Mouse (Mus musculus): Measurements from ENCODE around the gene Rbfox1.

The Rbfox1 gene

DNA sequence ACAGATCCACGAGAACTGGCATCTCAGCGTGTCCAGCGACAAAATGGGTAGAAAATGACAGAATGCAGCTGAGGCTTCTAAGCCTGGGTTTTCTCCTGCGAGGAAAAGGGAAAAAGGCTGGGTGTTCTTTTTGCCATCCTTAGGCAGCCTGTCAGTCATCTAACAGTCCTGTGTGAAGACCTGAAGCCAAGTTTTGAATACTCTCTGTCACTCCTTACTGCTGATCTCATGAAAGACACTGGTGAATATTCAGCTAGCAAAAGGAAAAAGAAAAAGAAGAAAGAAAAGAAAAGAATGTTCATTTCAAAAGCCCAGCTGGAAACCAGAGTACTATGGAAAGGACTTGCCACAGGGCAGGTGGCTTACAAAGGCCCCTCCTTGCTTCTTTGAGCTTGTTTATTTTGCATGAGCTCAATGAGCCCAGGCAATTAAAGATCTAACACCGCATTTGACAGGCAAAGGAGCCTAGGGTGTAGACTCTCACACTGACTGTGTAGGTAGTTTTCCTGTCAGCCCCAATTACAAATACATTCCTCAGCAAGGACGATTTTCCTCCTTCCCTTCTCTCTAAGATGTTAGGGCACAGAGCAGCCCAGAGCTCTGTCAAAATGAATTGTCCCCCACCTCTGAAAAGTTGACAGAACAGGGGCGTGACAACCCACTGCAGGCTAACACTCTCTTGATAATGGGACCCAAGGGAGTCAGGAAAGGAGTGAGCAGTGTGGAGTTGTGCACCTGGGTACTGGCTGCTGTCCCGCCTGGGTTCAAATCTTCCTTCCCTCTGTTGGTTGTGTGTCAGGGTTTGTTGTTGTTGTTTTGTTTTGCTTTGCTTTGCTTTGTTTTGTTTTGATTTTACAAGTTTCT, 1079.8 kb downstream of the Rbfox1 start:
- no peak for DNase-seq

DNA sequence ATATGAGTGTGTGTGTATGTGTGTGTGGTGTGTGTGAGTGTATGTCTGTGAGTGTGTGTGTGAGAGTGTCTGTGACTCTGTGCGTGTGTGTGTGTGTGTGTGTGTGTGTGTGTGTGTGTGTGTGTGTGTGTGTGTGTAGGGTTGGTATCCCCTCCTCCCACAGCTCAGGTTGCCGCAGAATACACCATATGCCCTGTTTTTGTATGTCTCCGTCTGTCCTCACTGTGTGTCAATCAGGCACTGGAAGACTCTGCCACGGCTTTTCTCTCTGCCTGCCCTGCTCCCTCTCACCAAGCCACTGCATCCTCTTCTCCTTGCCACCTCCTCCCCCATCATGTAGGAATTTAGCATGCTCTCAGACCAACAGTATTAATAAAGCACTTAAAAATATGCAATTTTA, 1084.8 kb downstream of the Rbfox1 start:
- no peak for DNase-seq

DNA sequence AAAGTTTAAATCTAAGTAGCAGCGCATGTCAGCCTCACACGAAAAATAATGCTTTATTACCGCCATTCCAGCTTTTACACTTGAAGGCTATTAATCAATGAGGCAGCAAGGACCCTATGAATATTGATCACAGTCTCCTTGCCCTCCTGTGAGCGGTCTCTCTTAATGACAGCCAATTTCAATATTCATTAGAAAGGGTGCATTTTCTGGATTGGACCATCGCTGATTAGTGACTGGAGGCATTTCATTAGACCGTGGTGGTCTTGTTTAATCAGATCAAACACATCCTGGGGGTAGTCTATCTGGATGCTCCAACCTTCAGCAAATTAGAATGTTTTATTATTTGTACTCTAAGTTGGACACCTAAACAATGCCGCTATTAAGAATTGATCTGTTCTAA, 1091.2 kb downstream of the Rbfox1 start:
- DNase-seq, result no peak

DNA sequence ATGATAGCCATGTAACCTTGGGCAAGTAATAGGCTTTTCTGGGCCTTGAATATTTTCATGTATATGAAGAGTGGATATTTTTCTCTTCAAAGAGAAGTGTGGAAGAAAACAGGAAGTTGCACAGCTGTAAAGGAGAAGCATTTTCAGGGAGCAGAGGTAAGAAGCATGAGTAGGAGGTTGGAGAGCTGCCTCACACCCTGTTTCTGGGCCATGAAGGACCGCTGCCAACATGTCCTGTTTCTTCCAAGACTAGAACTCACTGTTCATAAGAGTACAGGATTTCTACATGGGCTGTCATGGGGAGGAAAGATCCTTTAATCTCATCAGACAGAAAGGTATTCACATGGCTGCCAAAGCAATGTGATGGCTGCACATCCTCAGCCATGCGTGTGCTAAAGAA, 1098.8 kb downstream of the Rbfox1 start:
- no peak for DNase-seq

DNA sequence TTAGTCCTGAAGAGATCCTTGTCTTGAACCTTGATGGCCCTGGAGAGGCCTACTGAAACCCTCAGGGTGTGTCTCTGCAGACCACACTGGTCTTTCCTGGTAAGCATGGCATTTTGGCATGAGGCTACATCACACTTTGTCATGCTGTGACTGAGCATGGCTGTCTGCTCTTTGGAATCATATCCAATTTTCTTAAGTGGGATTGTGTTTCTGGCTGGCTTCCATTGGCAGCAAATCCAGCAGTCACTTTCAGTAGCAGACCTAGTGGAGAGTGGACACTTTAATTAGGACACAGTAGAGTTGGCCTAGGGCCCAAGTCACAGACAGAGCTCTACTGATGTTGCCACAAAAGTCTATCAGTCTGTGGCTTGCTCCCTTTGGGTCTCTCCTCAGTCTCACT, 1100.9 kb downstream of the Rbfox1 start:
- peak; percentile 61 for DNase-seq

DNA sequence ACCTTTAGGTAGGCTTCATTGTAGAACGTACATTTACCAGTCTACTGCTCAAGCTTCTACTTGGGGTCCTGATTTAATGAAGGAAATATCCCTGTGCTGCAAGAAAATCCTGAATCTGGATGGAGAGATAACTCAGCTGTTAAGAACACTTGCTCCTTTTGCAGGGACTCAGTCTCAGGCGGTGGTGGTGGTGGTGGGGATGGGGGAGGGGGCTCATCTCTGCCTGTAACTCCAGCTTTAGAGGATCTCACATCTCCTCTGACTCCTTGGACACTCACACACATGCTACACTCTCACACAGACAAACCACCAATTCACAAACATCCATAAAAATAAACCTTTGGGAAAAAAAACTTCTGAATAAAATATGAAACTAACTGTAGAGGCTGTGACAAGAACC, 1101.3 kb downstream of the Rbfox1 start:
- no peak for DNase-seq

DNA sequence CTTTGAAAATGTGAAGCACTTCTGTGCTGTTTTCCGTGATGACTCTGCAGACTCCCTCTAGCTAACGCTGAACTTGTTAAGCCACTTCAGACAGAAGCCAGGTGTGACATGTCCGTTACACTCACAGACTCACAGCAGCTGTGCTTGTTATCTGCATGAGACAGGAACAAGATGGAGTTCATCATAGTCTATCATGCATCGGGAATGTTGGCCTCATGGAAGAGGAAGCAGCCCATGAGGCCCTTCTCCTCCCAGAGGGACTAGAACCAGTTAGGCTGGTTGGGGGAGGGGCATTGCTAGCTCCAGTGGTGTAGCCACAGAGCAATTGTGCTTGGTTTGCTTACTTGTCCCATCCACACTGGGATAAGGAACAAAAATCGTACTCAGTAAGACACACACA, 1107.1 kb downstream of the Rbfox1 start:
- DNase-seq, result no peak

- DNase-seq, result no peak
Observed at GRCm38 (mm10) chr16:6993180-6993579, 1108.0 kb downstream of the Rbfox1 start.

DNA sequence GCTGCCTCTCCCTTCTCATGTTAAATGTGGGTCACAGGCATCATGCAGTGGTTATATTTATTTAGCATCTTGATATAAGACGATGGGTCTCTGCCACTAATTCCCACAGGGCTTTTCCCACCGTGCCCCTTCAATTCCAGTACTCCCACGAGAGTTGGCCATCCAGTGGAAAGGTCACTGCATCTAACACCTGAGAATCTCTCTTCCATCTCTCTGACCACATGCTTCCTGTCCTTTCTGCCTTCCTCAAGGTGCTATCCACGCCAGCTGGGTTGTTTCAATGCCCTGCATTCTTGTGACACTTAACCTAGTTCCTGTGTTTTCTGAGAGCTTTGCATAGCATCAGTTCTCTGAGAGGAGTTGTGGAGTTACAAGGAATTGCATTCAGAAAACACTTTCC, 1112.0 kb downstream of the Rbfox1 start:
- DNase-seq, result no peak

GRCm38 (mm10) chr16:6997834-6998233, 1112.7 kb downstream of the Rbfox1 start:
- no peak for DNase-seq

DNA sequence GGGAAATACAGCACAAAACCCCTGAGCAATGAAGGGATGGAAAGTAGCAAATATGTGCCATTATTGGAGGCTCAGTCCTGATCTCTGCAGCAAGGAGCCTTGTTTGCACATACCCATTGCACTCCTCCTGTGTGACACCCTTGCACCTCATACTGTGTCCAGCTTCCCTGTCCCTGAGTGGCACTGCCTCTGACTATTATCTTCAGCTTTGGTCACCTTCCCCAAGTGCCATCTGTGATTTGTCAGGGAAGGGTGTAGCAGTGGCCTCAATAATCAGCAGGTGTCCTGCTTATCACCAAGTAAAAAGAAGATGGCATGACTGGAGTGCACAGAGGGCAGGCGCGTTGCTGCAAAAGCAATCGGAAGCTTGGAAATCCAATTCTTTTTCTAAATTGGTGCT, 1119.4 kb downstream of the Rbfox1 start:
- DNase-seq, result peak; percentile 16

- peak; percentile 50 for DNase-seq
Observed at GRCm38 (mm10) chr16:7005478-7005877, 1120.3 kb downstream of the Rbfox1 start.

DNA sequence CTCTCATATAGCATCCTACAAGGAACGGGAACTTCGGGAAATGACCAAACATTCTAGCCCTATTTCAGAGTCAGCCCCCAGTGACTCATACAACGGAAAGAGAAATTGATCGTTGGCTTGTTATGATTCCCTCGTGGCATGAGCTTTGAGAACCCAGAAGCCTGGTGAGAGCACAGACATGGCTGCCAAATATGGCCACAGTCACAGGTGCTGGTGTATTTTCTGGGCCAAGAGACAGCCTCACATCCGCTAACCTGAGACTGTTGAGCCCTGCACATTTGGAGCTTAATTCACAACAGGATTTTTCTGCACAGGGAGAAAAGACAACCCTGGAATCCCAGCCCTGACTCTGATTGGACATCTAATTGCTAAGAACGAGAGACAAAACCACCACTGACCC, 1132.2 kb downstream of the Rbfox1 start:
- DNase-seq, result peak; percentile 78

- no peak for DNase-seq
Observed at GRCm38 (mm10) chr16:7034231-7034630, 1149.1 kb downstream of the Rbfox1 start.

GRCm38 (mm10) chr16:7036566-7036965, 1151.4 kb downstream of the Rbfox1 start:
- DNase-seq, result no peak

- DNase-seq, result no peak
Observed at GRCm38 (mm10) chr16:7036988-7037387, 1151.8 kb downstream of the Rbfox1 start.

- no peak for DNase-seq
Observed at GRCm38 (mm10) chr16:7038639-7039260, 1153.6 kb downstream of the Rbfox1 start.

DNA sequence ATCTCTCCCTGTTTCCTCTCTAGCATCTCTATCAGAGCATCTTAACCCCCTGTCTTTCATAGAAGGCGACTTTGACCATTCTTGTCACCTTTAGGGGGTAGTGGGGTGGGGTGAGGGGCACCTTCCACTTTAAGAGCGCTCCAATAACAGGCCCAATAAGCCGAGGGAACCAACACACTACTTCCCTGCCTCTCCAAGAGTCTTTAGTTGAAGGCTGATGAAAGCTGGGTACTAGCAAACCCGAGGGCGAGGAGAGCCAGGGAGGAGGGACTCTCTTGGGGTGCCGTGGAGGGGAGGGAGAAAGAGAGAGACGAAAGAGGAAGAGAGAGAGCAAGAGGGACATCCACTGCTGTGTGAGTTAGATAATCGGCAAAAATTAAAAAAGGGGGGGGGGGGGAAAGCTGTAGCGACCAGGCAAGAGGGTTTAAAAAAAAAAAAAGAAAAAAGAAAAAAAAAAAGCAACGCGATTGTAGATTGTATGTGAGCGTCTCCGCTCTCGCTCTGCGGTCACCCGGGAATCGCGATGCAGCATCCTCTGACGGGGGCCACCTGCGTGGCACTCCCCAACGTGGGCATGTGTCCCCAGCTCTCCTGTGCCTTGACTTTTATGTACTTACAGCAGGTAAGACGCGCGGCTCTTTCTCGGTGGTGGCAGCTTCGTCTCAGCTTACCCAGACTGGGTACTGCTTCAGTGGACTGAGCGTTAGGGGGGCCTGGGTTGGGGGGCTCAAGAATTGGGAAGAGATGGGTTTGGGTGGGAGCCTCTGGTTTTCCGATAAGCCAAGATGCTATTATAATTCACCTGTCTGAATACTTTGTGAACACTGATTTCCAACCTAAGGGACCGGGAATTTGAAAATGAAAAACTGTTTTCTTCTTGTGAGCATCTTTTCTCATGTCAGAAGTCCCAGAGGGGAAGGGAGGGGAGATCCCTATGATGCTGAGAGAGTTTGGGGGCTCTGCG, 1154.5 kb downstream of the Rbfox1 start:
- no peak for DNase-seq

GRCm38 (mm10) chr16:7040691-7041090, 1155.5 kb downstream of the Rbfox1 start:
- no peak for DNase-seq

DNA sequence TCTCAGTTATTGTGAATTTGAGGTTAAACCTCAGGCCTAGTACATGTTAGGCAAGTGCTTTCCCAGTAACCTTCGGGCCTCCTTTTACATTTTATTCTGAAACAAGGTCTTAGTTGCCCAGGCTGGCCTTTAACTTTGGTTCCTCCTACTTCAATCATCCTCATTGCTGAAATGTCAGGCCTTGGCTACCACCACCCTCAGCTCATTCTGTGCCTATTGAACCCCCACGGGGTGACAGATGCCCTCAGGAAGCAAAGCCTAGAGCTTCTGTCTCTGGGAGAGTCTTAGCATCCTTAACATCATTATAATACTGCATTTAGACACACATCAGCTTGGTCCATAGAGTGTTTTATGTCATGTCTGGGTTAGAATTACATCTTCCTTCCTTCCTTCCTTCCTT, 1162.3 kb downstream of the Rbfox1 start:
- DNase-seq, result peak; percentile 31

DNA sequence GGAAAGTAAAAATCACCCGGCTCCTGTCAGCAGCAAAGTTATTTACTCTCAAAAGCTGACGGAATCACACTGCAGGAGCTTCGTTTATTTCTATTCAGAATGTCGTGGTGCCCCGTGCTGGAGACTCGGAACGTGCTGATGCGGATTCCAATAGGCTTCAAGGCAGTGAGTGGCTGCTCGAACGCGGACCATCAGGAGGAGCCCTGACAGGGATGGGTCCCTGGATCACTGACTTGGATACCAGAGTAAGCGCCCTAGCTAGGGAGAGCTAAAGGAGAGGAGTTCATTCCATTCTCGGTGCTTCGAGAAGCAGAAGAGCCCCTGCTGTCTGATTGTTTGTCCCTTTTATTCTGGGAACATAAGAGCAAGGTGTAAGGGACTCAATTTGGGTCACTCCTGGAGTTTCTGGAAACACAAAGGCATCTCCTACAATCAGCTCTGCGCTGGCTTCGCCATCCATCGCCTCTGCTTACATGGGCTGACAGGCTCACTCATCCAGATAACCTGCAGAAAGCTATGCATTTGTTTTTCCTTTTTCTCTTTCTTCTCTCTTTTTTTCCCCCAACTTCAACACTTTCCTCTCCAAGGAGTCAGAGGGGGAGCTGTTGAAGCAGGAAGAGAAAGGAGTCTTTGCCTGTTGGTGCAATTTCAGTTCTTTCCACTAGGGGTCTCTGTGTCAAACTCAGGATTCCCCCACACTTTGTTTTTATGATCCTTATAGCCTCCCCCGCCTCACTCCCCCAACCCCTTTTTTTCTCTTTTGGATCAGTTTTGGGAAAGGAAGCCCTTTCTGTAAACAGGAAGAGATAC, 1164.2 kb downstream of the Rbfox1 start:
- DNase-seq, result peak; percentile 44

GRCm38 (mm10) chr16:7050945-7051344, 1165.8 kb downstream of the Rbfox1 start:
- DNase-seq, result no peak

All from cerebellum, adult 11 months (tissue).